8 mouse cellular contexts compared by ENCODE assay signal in the genomic region with DNA sequence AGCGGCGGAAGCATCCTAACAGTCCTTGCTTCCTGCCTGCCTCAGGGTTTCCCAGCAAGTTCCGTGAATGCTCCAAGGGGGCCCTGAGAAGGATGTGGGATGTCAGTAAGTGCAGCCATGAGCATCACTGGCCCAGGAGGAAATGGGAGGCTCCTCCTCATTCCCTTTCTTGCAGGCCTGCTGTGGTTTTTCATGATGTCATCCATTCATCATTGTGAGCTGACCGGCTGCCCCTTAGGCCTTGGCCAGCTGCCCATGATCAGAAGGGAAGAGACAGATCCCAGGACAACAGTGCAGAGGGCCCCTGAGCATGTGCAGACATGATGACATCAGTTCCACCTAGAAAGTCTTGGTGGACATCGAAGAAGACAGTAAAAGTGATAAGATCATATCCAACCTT. TPM values are rescaled to one million over a fixed set of nuclear protein-coding genes. Genes with fewer than 3 reads are reported as not detected.
A peak's percentile ranks its signal among the peaks of the same experiment; 100 is the strongest.
DNase-seq lines count a peak whose midpoint lies in the region; ATAC-seq lines count a peak whose summit lies in the region.

A gene (plus strand): TSS at position 262 of the 400 bp plus-strand sequence.

- no peak within 1 kb of the TSS for H3K27ac ChIP-seq in neural tube, embryonic 15.5 days (replicated peaks)
- peak within 1 kb of the TSS; percentile 43 for H3K27ac ChIP-seq in kidney, embryonic 14.5 days (ENCODE audit: low read depth, low read length)
- no peak within 1 kb of the TSS for H3K27ac ChIP-seq in stomach, embryonic 16.5 days (ENCODE audit: low read length)

- H3K9me3 ChIP-seq in neural tube, embryonic 15.5 days (replicated peaks) = no peaks in the 10 kb centered on the region
- H3K9me3 ChIP-seq in kidney, embryonic 14.5 days (ENCODE audit: control insufficient read depth, low read length) = no peaks in the 10 kb centered on the region
- H3K9me3 ChIP-seq in stomach, embryonic 16.5 days (replicated peaks; ENCODE audit: control insufficient read depth, low read length) = no peaks in the 10 kb centered on the region

- ATAC-seq in neural tube, embryonic 15.5 days (ENCODE audit: low FRiP score) = no peak
- peak; percentile 86 for ATAC-seq in kidney, embryonic 14.5 days (ENCODE audit: low FRiP score, low TSS enrichment)
- ATAC-seq in stomach, embryonic 16.5 days (ENCODE audit: insufficient read depth, low FRiP score) = peak; percentile 64; the same call in 1 of the 2 replicates

- H3K4me2 ChIP-seq in neural tube, embryonic 15.5 days = no peak within 1 kb of the TSS
- H3K4me2 ChIP-seq in kidney, embryonic 14.5 days (replicated peaks; ENCODE audit: low read depth, low read length) = no peak within 1 kb of the TSS
- H3K4me2 ChIP-seq in stomach, embryonic 16.5 days (ENCODE audit: low read depth, low read length) = no peak within 1 kb of the TSS

- no peaks in the 10 kb centered on the region for H3K27me3 ChIP-seq in neural tube, embryonic 15.5 days (replicated peaks)
- H3K27me3 ChIP-seq in kidney, embryonic 14.5 days (ENCODE audit: control insufficient read depth, insufficient read depth, low read length) = no peaks in the 10 kb centered on the region
- H3K27me3 ChIP-seq in stomach, embryonic 16.5 days (ENCODE audit: control insufficient read depth, insufficient read depth, low read length) = no peaks in the 10 kb centered on the region

- H3K4me3 ChIP-seq in neural tube, embryonic 15.5 days (replicated peaks) = no peak within 1 kb of the TSS
- H3K4me3 ChIP-seq in kidney, embryonic 14.5 days (ENCODE audit: low read length) = no peak within 1 kb of the TSS
- no peak within 1 kb of the TSS for H3K4me3 ChIP-seq in stomach, embryonic 16.5 days (replicated peaks; ENCODE audit: low read length)

- WGBS in neural tube, embryonic 15.5 days = 81% methylated on average over 5 of the region's 5 CpGs
- 31% methylated on average over 5 of the region's 5 CpGs for WGBS in kidney, embryonic 14.5 days
- WGBS in stomach, embryonic 16.5 days = 40% methylated on average over 3 of the region's 5 CpGs

- H3K9ac ChIP-seq in neural tube, embryonic 15.5 days (replicated peaks) = no peak within 1 kb of the TSS
- no peak within 1 kb of the TSS for H3K9ac ChIP-seq in kidney, embryonic 14.5 days (ENCODE audit: low read depth, low read length)
- no peak within 1 kb of the TSS for H3K9ac ChIP-seq in stomach, embryonic 16.5 days (ENCODE audit: low read length)

- no peaks in the 10 kb centered on the region for H3K36me3 ChIP-seq in neural tube, embryonic 15.5 days
- no peaks in the 10 kb centered on the region for H3K36me3 ChIP-seq in kidney, embryonic 14.5 days (ENCODE audit: control insufficient read depth, insufficient read depth, low read length)
- no peaks in the 10 kb centered on the region for H3K36me3 ChIP-seq in stomach, embryonic 16.5 days (ENCODE audit: control insufficient read depth, insufficient read depth, low read length)

- H3K4me1 ChIP-seq in neural tube, embryonic 15.5 days = no peaks in the 10 kb centered on the region
- H3K4me1 ChIP-seq in kidney, embryonic 14.5 days (ENCODE audit: control insufficient read depth, insufficient read depth, low read length) = peaks cover 7% of the 10 kb centered on the region; the same call in 1 of the 2 replicates
- H3K4me1 ChIP-seq in stomach, embryonic 16.5 days (ENCODE audit: control insufficient read depth, insufficient read depth, low read length) = 0 out of 2 replicates have a peak, but pooled peaks cover 6% of the 10 kb centered on the region

- peak; percentile 17 for DNase-seq in neural tube, embryonic 10.5 days (ENCODE audit: extremely low spot score, low spot score)
- DNase-seq in embryo, embryonic 11 days = peak; percentile 45
- DNase-seq in ovary, adult 18-20 months (ENCODE audit: low spot score) = no peak
- DNase-seq in layer of hippocampus, postnatal 14 days (ENCODE audit: low spot score in 2 of 2) = no peak
- no peak for DNase-seq in cerebellum, adult 9-11 months

RNA-seq across cellular contexts. Expression of the gene that starts here (rescaled TPM):
- polyA plus RNA-seq in neural tube, embryonic 15.5 days (2015; fragmentation: Nextera tagmentation; extraction: Ambion mirVana) = 0.20 TPM in 1 of 2 replicates, not detected in the other
- 0.19 TPM in 1 of 2 replicates, not detected in the other for polyA plus RNA-seq in kidney, embryonic 14.5 days (2014; fragmentation: Nextera tagmentation; extraction: Ambion mirVana)
- polyA plus RNA-seq in stomach, embryonic 16.5 days (2015; fragmentation: Nextera tagmentation; extraction: Ambion mirVana) = not detected in 2 replicates
- total RNA-seq in layer of hippocampus, postnatal 14 days (2021) = not detected

Comparison
In these comparisons a context has a peak if more than half of its experiments do, and no peak if none do; other contexts are left out.
1. Peak in ATAC-seq and H3K27ac ChIP-seq in kidney, embryonic 14.5 days; RNA of the gene not detected or under 1 TPM.
2. Peak in ATAC-seq in stomach, embryonic 16.5 days; RNA of the gene not detected or under 1 TPM.
3. DNase-seq: peak in neural tube, embryonic 10.5 days (single experiment) and embryo, embryonic 11 days (single experiment); none in ovary, adult 18-20 months (single experiment), layer of hippocampus, postnatal 14 days (0 of 2) and cerebellum, adult 9-11 months (single experiment).